Mouse (Mus musculus) lung, postnatal 0 days (tissue): ENCODE data around the gene Snapin.

ENCODE experiments used
- CTCF ChIP-seq: IDR thresholded peaks from 2 replicates; pipeline ENCODE4 v1.5.1; 2016; ENCODE audit warnings: antibody characterized with exemption, mild to moderate bottlenecking
- EP300 ChIP-seq: IDR thresholded peaks from 2 replicates; pipeline ENCODE4 v1.6.1; 2016; ENCODE audit warnings: antibody characterized with exemption, mild to moderate bottlenecking, control low read depth

DNA sequence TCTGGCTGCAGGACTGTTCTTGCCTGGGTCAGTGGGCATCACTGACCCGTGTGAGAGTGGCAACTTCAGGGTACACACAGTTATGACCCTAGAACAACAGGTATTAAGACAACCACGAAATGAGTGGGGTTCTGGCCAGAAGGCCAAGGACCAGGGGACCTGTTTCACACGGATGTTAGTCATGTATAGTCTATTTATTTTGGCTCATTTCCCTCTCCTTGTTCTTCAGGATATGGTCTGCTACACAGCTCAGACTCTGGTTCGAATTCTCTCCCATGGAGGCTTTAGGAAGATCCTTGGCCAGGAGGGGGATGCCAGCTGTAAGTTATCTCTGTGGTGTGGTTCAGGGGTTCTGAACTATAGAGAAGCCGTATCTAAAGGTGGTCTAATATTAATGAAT is 3.8 kb downstream of the Snapin start:
- TF ChIP-seq EP300: no peak
- TF ChIP-seq CTCF: no peak
